ENCODE assay signal across 8 mouse cellular contexts in genomic region chr2:29252599-29253204, GRCm38 (mm10). TPM values are rescaled to one million over a fixed set of nuclear protein-coding genes. Genes with fewer than 3 reads are reported as not detected.
A peak's percentile ranks its signal among the peaks of the same experiment; 100 is the strongest.
DNase-seq lines count a peak whose midpoint lies in the region; ATAC-seq lines count a peak whose summit lies in the region.

TSS of gene Ntng2 (minus strand) at chr2:29253005.

- H3K36me3 ChIP-seq in intestine, embryonic 14.5 days (ENCODE audit: control insufficient read depth, insufficient read depth, low read length) = no peaks in the 10 kb centered on the region
- no peaks in the 10 kb centered on the region for H3K36me3 ChIP-seq in splenic B cell, adult 2 months (ENCODE audit: control insufficient read depth, insufficient read depth, low read length, poor library complexity, severe bottlenecking)

- peaks cover 84% of the 10 kb centered on the region for H3K27me3 ChIP-seq in intestine, embryonic 14.5 days (replicated peaks; ENCODE audit: control insufficient read depth, insufficient read depth, low read length)
- H3K27me3 ChIP-seq in splenic B cell, adult 2 months (ENCODE audit: control insufficient read depth, insufficient read depth, low read length, poor library complexity, severe bottlenecking) = peaks cover 2% of the 10 kb centered on the region; the same call in 1 of the 2 replicates

- intact Hi-C loops in left cerebral cortex, postnatal 36 days (cut with DNase I) = loop anchor here (5.0 kb wide), 1 partner anchor 95 kb away; the partner anchor contains the start of gene Med27

- H3K4me1 ChIP-seq in intestine, embryonic 14.5 days (replicated peaks; ENCODE audit: control insufficient read depth, insufficient read depth, low read length) = peaks cover 23% of the 10 kb centered on the region; the same call in 1 of the 2 replicates

- peak within 1 kb of the TSS; percentile 99 for H3K4me2 ChIP-seq in intestine, embryonic 14.5 days (ENCODE audit: low read length)

- 1% methylated on average over 53 of the region's 54 CpGs for WGBS in intestine, embryonic 14.5 days

- peak within 1 kb of the TSS; percentile 35 for H3K9ac ChIP-seq in intestine, embryonic 14.5 days (ENCODE audit: low read length)

- peak within 1 kb of the TSS; percentile 54 for H3K4me3 ChIP-seq in intestine, embryonic 14.5 days (ENCODE audit: low read depth, low read length)

- peak; percentile 30; the same call in 1 of the 2 replicates for ATAC-seq in intestine, embryonic 14.5 days (replicated peaks; ENCODE audit: low FRiP score, low TSS enrichment, low read depth)
- peak; percentile 66 for ATAC-seq in megakaryocyte progenitor cell, adult 5-6 weeks (replicated peaks; ENCODE audit: poor library complexity)

- H3K27ac ChIP-seq in intestine, embryonic 14.5 days (ENCODE audit: low read depth) = no peak within 1 kb of the TSS

- peak; percentile 27 for DNase-seq in ovary, adult 18-20 months (ENCODE audit: low spot score)
- DNase-seq in ovary, postnatal 10 days (ENCODE audit: low spot score) = no peak
- peak; percentile 43 to 50 for DNase-seq in cerebellum, postnatal 36 days
- DNase-seq in gonadal fat pad, adult 2 months (ENCODE audit: low read depth) = no peak
- DNase-seq in intestine, embryonic 14.5 days (ENCODE audit: low spot score) = peak; percentile 81
- DNase-seq in left cerebral cortex, postnatal 36 days (ENCODE audit: low spot score in 2 of 2) = peak; percentile 63 to 69
- peak; percentile 52 for DNase-seq in splenic B cell, adult 2 months (ENCODE audit: low read depth, low spot score)

- H3K9me3 ChIP-seq in intestine, embryonic 14.5 days (ENCODE audit: control insufficient read depth, low read length) = no peaks in the 10 kb centered on the region

RNA-seq across cellular contexts. Expression of gene Ntng2, which starts in this region (rescaled TPM):
- 18.3 and 18.8 TPM in 2 replicates for polyA plus RNA-seq in gonadal fat pad, adult 2 months (2012; rRNA removed)
- polyA plus RNA-seq in intestine, embryonic 14.5 days (2014; fragmentation: Nextera tagmentation; extraction: Ambion mirVana) = 0.14 and 1.2 TPM in 2 replicates
- total RNA-seq in left cerebral cortex, postnatal 36 days (2021) = 100 to 1,000 TPM in 1 of 2 experiments, 10 to 100 TPM in 1; 96.5 to 102 TPM
- 9.4 and 9.9 TPM in 2 replicates for total RNA-seq in megakaryocyte progenitor cell, adult 5-6 weeks (2015)
- total RNA-seq in megakaryocyte progenitor cell, adult 5-6 weeks (2017) = 1.5 and 1.8 TPM in 2 replicates

Comparison
In these comparisons a context has a peak if more than half of its experiments do, and no peak if none do; other contexts are left out.
1. RNA of gene Ntng2 (total RNA-seq): 96.5 to 102 TPM in left cerebral cortex, postnatal 36 days; 1.5 to 9.9 TPM in megakaryocyte progenitor cell, adult 5-6 weeks; every median in the first group is over 4 times any median in the second.
2. DNase-seq: peak in ovary, adult 18-20 months (single experiment), cerebellum, postnatal 36 days (2 of 2), intestine, embryonic 14.5 days (single experiment), left cerebral cortex, postnatal 36 days (2 of 2) and splenic B cell, adult 2 months (single experiment); none in ovary, postnatal 10 days (single experiment) and gonadal fat pad, adult 2 months (single experiment).